Mouse (Mus musculus) T-helper 1 cell (primary cell): ENCODE data around the gene Vps35.

ENCODE experiments used
- in situ Hi-C: fragments of 300-600 bp; cut with MboI, MseI; formaldehyde crosslinking; loops from one replicate; pipeline ENCODE4 v1.15.1; 2025; ENCODE audit warnings: high pct_unique_total_duplicates

Vps35 gene

GRCm38 (mm10) chr8:85220220-85220619 is 79.4 kb downstream of the Vps35 start:
- in situ Hi-C loops, result no loop called here
